Mouse (Mus musculus): ENCODE data around the gene Dis3.

- TF ChIP-seq CTCF (IDR thresholded peaks at IDR 0.05; ENCODE audit: low read depth) = no peak
- TF ChIP-seq EP300 (IDR thresholded peaks at IDR 0.05; ENCODE audit: low read depth) = no peak
Measured at GRCm38 (mm10) chr14:99135761-99136160, 36.2 kb upstream of the Dis3 start.
